Mouse (Mus musculus) heart, adult 2 months (tissue): Measurements from ENCODE around the gene Olig2. TPM values are rescaled to one million over a fixed set of nuclear protein-coding genes. Genes with fewer than 3 reads are reported as not detected.

ENCODE experiments used
- DNase-seq, 2 experiments: peaks; one replicate each; pipeline ENCODE4 v3.0.0; 2021
- H3K27ac ChIP-seq: fragments of 200-600 bp; 2 replicates; pipeline ENCODE4 v1.8.1; 2022
- H3K27me3 ChIP-seq: fragments of 200-500 bp; 2 replicates; pipeline ENCODE4 v1.6.1; 2012; ENCODE audit warnings: mild to moderate bottlenecking, low read length, inconsistent platforms, mixed read lengths; ENCODE audit not compliant: control insufficient read depth, insufficient read depth
- H3K36me3 ChIP-seq: fragments of 200-500 bp; 2 replicates; pipeline ENCODE4 v1.6.1; 2012; ENCODE audit warnings: low read length, inconsistent platforms; ENCODE audit not compliant: control insufficient read depth, insufficient read depth
- H3K4me1 ChIP-seq: fragments of 200-500 bp; 2 replicates; pipeline ENCODE4 v1.6.1; 2011; ENCODE audit warnings: low read length; ENCODE audit not compliant: control insufficient read depth, insufficient read depth
- H3K4me3 ChIP-seq: fragments of 200-600 bp; 2 replicates; pipeline ENCODE4 v1.8.1; 2022
- H3K79me2 ChIP-seq: fragments of 200-500 bp; replicated peaks from 2 replicates; pipeline ENCODE4 v1.6.1; 2012; ENCODE audit warnings: mild to moderate bottlenecking, inconsistent platforms, low read length, moderate library complexity, mixed read lengths; ENCODE audit not compliant: control insufficient read depth, insufficient read depth
- H3K9ac ChIP-seq: fragments of 200-500 bp; 2 replicates; pipeline ENCODE4 v1.6.1; 2012; ENCODE audit warnings: low read depth, mild to moderate bottlenecking, control low read depth, inconsistent platforms, low read length, mixed read lengths
- CTCF ChIP-seq: fragments of 200-600 bp; IDR thresholded peaks from 2 replicates; pipeline ENCODE4 v1.8.1; 2022; ENCODE audit warnings: antibody characterized with exemption, mild to moderate bottlenecking, moderate library complexity
- EP300 ChIP-seq: fragments of 200-500 bp; IDR thresholded peaks from 2 replicates; pipeline ENCODE4 v1.6.1; 2011; ENCODE audit warnings: low read depth, low read length, control low read depth; ENCODE audit not compliant: insufficient read depth
- POLR2A ChIP-seq: fragments of 200-500 bp; IDR thresholded peaks from 2 replicates; pipeline ENCODE4 v1.6.1; 2011; ENCODE audit warnings: mild to moderate bottlenecking, low read depth, low read length, control low read depth; ENCODE audit not compliant: insufficient read depth
- WGBS: fragments of 180-500 bp; shearing (Covaris S2); methylation state at CpG from one replicate; pipeline ENCODE4 v1.1.7; 2018; 5-methylcytosine and 5-hydroxymethylcytosine counted together
- intact Hi-C: fragments of 180-260 bp; cut with DNase I; formaldehyde crosslinking; loops from one replicate; pipeline ENCODE4 v1.15.1; 2025
- polyA plus RNA-seq: library from polyadenylated mRNA; depleted of rRNA; stranded (reverse); fragments of >200 nt; gene quantifications from 2 replicates; pipeline ENCODE4 v1.2.3, GENCODE M21; 2012
- total RNA-seq, 2 experiments: library from RNA; stranded (reverse); gene quantifications; 2 replicates each; pipeline ENCODE4 v1.2.3; 2021

Gene Olig2
- total and polyA plus RNA-seq, 3 experiments: not detected

DNA sequence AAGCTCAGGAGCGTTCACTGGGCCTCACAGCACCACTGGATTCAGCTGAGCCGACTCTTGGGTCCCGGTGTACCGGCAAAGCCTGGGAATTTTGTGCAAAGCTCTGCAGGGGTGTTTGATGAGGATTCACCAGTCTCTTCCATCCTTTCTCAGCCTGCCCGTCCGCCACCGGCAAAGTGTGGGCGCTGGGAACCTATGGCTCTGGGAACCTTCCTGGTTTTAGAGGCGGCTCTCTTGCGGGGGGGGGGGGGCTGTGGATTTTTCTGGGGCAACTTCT, 3.8 kb downstream of the Olig2 start:
- no peak for DNase-seq
- intact Hi-C loops: no loop called here
- 10% methylated on average over 10 of the region's 10 CpGs for WGBS

DNA sequence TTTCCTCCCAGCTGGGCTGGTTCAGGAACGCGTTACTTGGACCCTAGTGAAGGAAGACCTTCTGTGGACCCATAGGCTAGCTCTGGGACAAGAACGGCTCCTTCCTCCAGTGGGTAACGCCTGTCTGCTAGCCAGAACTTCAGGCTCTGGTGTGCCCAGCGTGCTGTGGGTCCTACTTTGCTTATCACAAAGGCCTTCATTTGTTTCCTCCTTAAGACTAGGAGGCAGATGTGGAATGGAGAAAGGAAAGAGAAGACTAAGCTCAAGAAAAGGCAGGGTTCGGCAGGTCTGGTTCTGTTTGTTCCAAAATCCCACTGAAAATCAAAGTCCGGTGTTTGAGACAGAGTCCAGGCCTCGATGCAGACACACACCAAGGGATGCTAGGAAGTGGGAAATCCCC, 4.4 kb downstream of the Olig2 start:
- no peak for DNase-seq
- no peak for TF ChIP-seq EP300
- TF ChIP-seq CTCF: no peak
- no peak for TF ChIP-seq POLR2A
- WGBS: 26% methylated on average over 8 of the region's 8 CpGs
- Histone ChIP-seq H3K9ac (no peak overlapping the region), H3K4me1 (no peaks in the 10 kb centered on the region), H3K36me3 (no peaks in the 10 kb centered on the region), H3K79me2 (no peaks in the 10 kb centered on the region), H3K4me3 (no peak overlapping the region), H3K27me3 (peaks cover 38% of the 10 kb centered on the region), H3K27ac (no peak overlapping the region)
- intact Hi-C loops: no loop called here

More for the DNA sequence above, 3.8 kb downstream of the Olig2 start:
- no peaks in the 10 kb centered on the region for H3K79me2 ChIP-seq
- H3K9ac ChIP-seq: no peak overlapping the region
- no peak overlapping the region for H3K27ac ChIP-seq
- H3K4me1 ChIP-seq: no peaks in the 10 kb centered on the region
- H3K27me3 ChIP-seq: peaks cover 39% of the 10 kb centered on the region
- TF ChIP-seq EP300: no peak
- no peak for TF ChIP-seq CTCF
- no peak for TF ChIP-seq POLR2A
- H3K4me3 ChIP-seq: no peak overlapping the region
- H3K36me3 ChIP-seq: no peaks in the 10 kb centered on the region

DNA sequence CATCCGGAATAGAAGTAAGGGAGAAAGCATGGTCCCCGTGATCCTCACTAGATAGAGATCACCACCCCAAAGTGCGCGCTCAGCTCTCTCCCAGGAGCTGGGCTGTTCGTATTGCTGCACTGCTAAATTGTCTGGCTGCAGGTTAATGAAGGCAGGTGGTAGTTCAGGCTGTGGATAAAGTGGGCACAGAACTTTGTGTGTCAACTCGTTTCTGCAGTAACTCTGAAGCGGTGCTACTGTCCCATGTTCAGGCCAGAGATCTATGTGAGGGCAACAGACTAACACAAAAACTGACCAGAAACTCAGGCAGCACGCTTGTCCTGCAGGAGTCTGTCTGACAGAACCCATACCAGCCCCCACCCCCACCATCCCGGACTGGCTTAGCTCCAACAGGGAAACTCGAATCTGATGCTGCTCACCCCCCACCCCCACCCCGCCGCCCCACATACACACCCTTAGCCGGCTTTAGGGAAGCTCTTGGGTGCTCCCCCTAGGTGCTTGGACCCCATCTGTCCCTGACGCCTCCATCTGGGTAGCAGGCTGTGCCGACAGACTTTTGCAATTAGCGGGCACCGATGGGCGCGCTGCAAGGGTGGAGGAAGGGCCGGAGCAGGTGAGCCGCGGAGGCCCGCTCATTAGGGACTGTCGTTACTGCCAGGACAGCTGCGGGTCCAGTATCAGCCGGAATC, 6.7 kb downstream of the Olig2 start:
- H3K36me3 ChIP-seq: no peaks in the 10 kb centered on the region
- H3K27ac ChIP-seq: no peak overlapping the region
- H3K4me1 ChIP-seq: no peaks in the 10 kb centered on the region
- intact Hi-C loops: no loop called here
- no peaks in the 10 kb centered on the region for H3K79me2 ChIP-seq
- TF ChIP-seq EP300 (no peak), POLR2A (no peak), CTCF (no peak)
- no peak for DNase-seq
- H3K9ac ChIP-seq: no peak overlapping the region
- WGBS: 9% methylated on average over 26 of the region's 26 CpGs
- H3K27me3 ChIP-seq: peaks cover 17% of the 10 kb centered on the region
- no peak overlapping the region for H3K4me3 ChIP-seq

DNA sequence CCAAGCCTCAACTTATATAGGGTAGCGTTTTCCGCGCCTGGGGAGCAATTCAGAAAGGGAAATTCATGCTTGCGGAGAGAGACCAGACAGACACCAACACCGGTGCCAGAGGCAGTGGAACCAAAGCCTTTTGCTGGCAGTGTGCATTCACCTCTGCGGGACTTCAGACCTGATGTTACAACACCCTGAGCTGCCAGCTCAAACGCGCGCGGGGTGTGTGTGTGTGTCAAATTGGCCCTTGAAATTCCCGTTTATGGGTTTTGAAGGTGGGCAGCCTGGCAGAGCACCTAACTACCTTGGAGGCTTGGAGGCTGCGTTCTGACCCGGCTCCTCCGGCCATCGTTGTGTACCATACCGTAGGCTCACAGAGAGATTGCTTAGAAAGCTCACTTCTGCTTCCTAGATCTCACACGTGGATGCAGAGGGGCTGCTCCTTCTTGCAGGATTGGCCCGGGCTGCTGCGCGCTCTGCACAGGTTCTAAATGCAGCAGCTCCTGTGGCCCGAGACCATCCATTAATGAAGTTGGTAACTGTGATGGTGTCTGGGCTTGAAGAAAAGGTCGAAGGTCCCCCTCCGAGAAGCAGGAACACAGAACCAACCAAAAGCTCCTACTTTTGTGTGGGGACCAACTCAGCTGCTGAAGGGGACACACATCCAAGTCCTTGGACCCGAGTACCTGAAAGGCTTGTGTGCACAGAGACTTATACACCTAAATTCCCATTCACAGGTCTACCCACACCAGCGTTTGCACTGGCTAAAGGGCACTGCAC, 7.4 kb downstream of the Olig2 start:
- Histone ChIP-seq H3K4me3 (no peak overlapping the region), H3K79me2 (no peaks in the 10 kb centered on the region), H3K27me3 (peaks cover 13% of the 10 kb centered on the region), H3K9ac (no peak overlapping the region), H3K36me3 (no peaks in the 10 kb centered on the region), H3K27ac (no peak overlapping the region), H3K4me1 (no peaks in the 10 kb centered on the region)
- no peak for TF ChIP-seq CTCF
- no peak for TF ChIP-seq EP300
- no peak for TF ChIP-seq POLR2A
- no peak for DNase-seq
- 8% methylated on average over 25 of the region's 25 CpGs for WGBS
- intact Hi-C loops: no loop called here

DNA sequence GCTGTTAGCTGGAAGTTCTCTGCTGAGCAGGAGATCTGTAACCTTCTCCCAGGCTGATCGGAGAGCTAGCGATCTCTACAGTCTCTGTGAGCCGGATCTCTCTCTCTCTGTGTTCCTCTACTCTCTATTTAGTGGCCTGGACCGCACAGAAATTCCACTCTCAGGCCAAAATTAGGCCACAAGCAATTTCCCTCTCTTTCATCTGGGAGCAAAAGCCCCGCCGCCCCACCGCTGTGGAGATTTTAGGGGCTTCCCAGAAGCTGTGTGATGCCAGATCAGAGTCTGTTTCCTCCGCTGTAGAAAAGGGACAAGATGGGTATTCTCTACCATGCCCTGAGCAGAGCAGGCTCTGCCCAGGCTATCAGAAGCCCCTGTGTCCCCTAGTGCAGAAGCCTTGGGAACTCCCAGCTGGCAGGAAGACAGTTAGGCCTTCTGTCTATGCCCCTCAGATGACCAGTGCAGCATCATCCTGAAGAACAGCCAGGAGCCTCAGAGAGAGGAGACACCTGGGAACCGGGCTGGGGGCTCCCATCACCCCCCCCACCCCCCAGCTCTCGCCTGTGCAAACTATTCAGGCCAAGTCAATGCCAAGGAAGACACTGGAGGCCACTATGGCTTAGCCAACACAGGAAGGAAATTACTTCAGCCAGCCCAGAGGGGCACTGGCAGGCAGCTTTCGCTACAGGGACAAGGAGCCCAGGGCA, 8.1 kb downstream of the Olig2 start:
- H3K79me2 ChIP-seq: no peaks in the 10 kb centered on the region
- no peaks in the 10 kb centered on the region for H3K36me3 ChIP-seq
- H3K27me3 ChIP-seq: peaks cover 13% of the 10 kb centered on the region
- no peak overlapping the region for H3K27ac ChIP-seq
- WGBS: 25% methylated on average over 11 of the region's 11 CpGs
- DNase-seq: no peak
- TF ChIP-seq CTCF (no peak), POLR2A (no peak), EP300 (no peak)
- intact Hi-C loops: no loop called here
- H3K4me1 ChIP-seq: no peaks in the 10 kb centered on the region
- no peak overlapping the region for H3K4me3 ChIP-seq
- no peak overlapping the region for H3K9ac ChIP-seq

DNA sequence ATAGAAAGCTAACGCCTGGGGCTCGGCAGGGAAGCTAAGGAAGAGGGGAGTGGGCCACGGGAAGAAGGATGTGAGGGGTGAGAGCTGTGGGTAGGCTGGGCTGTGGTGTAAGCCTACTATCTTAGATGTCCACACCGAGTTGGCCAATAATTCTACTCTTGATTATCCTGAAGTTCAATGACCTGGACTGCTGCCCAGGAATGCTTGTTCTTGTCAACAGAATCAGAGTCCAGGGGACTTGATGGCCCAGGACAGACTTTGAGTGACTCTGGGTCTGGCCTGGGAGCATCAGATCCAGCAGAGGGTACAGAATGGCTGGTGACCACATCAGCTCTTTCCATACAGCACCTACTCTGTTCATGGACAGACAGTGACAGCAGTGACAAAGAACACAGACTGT, 13.8 kb downstream of the Olig2 start:
- no peak overlapping the region for H3K4me3 ChIP-seq
- H3K79me2 ChIP-seq: no peaks in the 10 kb centered on the region
- no peak overlapping the region for H3K9ac ChIP-seq
- no peaks in the 10 kb centered on the region for H3K36me3 ChIP-seq
- intact Hi-C loops: no loop called here
- no peaks in the 10 kb centered on the region for H3K4me1 ChIP-seq
- DNase-seq: no peak
- H3K27me3 ChIP-seq: no peaks in the 10 kb centered on the region; the same call in 1 of the 2 replicates
- TF ChIP-seq EP300 (no peak), CTCF (no peak), POLR2A (no peak)
- no peak overlapping the region for H3K27ac ChIP-seq
- 40% methylated on average over 4 of the region's 4 CpGs for WGBS
